Mouse (Mus musculus): Measurements from ENCODE around the gene Lgals12. TPM values are rescaled to one million over a fixed set of nuclear protein-coding genes. Genes with fewer than 3 reads are reported as not detected.

Gene Lgals12
- polyA plus RNA-seq, 1 experiment = 3.5 TPM

DNA sequence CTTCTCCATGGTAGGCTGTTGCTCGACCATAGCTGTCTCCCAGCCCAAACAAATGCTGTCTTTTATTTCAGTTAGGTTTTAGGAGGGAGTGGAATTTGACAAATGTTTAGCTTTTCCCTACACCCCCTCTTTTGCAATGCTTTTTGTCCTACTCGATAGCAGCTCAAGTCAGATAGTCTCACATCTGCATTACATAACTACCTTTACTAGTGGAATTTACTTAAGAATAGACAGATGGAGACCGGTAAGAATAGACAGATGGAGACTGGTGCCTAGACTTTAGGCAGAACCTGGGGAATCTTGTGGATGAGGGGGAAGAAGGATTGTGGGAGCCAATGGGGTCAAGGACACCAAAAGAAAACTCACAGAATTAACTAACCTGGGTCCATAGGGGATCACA lies 23.4 kb downstream of the Lgals12 start:
- DNase-seq (ENCODE audit: low spot score) = no peak

DNA sequence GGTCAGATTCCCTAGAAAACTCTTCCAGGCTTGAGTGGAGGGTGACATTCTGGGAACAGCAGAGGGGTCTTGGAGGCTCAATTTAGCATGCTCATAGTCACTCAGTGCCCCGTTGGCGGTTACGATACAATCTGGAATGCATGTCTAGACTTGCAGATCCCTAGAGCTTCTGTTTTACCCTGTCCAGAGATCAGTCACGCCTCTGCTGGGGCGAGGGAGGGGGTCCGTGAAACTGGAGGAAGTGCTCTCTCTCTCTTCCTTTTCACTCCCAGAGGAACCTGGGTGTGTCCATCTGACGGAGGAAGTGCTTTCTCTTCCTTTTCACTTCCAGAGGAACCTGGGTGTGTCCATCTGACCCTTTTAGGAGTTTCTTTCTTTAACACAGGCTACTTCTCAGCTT lies 23.9 kb downstream of the Lgals12 start:
- DNase-seq (ENCODE audit: low spot score) = no peak

GRCm38 (mm10) chr19:7581042-7581441 lies 26.0 kb downstream of the Lgals12 start:
- DNase-seq (ENCODE audit: low spot score) = no peak

DNA sequence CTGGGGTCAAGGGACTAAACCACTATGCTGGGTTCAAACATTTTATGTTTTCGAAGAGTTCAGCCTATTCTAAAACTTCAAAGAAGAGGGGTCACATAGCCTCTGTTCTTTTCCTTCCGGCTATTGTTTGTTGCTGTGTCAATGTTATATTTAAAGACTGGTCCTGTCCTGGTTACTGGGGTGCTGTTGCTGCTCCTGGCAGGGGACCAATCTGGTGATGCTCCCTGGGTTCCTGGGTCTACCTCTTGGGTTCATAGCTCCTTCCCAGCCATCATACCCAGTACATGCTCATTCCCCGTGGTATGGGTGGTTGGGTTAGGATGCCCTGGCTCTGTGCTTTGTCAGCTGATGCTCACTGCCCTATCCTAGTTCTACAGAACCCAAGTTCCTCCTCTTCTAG lies 29.3 kb downstream of the Lgals12 start:
- DNase-seq (ENCODE audit: low spot score) = no peak

DNA sequence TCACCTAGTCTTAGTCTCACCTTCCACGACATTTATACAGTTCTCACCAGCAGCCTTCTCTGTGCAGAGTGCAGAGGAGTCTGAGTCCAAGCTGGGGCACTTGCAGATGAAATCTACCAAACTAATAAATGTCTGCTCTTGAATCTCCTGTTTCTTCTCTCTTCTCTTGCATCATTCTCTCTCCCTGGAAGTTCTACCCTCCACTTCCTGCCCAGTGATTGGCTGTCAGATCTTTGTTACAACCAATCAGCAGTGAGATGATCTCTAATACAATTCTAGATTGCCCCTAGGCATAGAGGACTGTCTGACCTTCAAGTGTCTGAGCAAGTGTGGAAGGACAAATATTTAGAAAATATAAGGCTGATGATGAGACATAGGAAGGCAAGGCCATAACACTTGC lies 30.8 kb downstream of the Lgals12 start:
- no peak for DNase-seq (ENCODE audit: low spot score)

GRCm38 (mm10) chr19:7569650-7570049 lies 37.3 kb downstream of the Lgals12 start:
- DNase-seq (ENCODE audit: low spot score) = no peak

DNA sequence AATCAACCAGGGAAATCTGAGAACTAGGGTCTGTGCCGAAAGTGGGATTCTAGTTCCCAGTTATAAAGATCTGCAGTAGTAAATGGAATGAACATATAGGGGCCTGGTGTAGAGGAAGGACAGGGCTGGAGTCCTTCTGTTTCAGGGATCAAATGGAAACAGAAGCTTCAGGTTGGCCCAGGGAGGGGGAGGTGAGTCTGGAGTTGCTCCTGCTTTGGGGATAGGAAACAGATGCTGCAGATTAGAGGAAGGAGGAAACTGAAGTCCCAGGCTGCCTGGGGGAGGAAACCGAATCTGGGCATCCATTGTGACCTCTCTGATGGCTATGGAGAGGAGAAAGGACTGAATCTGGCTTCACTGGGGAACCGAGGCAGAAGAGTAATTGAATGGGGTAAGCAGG lies 38.6 kb downstream of the Lgals12 start:
- DNase-seq (ENCODE audit: low spot score) = no peak

DNA sequence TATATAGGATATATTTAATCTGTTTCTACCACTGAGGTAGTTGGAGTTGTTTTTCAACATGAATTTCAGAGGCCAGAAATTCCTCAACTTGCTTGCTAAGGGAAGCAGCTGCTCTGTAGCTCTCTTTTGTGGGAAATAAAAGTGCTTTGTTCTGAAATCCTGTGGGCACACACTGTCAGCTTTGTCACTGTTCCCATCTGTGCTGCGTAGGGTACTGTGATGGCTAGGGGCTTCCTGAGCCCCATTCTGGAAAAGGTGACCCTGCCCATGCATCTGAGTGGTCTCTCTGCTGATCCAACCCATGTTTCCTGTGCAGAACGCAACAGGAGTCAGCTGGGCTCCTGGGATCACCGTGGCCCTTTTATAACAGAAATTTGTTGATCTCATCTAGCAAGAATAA lies 40.2 kb downstream of the Lgals12 start:
- DNase-seq (ENCODE audit: low spot score) = no peak

DNA sequence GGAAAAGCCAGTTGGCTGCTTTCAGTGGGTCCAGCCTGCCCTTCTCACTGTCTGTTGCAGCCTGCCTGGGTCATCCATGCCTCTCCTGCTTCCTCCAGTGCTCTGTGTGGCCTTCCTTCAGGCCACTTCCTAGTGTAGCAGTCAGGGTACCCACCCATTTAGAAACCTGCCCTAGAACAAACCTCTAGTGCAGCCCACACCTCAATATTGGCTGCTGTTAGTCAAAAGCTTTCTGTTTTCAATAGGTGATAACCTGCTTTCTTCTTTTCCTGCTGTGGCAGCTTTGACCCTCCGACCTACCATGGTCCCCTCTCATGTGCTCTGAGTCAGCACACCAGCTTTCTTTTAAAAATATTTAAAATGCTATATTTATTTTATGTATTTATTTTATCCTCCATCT lies 42.5 kb downstream of the Lgals12 start:
- no peak for DNase-seq (ENCODE audit: low spot score)

DNA sequence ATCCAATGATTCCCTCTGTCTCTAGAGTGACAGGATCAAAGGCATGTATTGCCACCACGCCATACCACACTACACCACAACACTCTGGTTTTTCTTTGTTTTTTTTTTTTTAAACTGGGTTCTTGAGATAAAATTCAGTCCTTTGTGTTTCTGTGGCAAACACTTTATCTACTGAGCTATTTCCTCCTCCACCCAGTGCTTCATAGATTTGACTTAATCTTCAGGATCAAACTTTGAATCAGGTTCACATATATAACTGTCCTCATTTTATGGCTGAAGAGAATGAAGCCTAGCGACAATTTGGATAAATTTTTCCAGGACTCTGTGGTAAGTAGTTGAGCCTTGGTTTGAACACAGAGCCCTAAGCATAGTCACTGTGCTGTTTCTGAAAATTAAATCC lies 43.3 kb downstream of the Lgals12 start:
- no peak for DNase-seq (ENCODE audit: low spot score)

DNA sequence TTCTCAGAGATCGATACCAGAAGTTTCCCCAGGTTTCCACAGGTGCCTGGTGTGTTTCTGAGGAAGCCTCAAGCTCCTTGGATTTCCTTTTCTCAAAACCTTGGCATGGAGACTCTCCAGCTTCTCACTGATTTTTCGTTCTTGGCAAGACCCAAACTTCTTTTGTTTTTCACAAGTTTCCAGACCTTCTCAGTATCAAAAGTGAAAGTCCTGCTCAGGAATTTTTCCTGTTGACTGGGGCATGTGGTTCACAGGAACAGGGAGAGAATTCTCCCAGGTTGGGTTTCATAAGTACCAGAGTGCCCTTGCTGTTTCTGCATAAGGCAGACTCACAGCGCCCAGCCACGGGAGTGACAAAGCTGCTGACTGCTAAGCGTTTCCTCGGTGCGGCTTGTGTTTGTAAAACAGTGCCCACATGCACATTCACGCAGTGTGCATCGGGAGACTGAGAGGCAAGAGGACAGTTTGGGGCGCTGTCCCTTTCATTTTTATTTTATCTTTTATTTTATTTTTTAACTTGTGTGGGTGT lies 44.3 kb downstream of the Lgals12 start:
- DNase-seq (ENCODE audit: low spot score) = no peak

DNA sequence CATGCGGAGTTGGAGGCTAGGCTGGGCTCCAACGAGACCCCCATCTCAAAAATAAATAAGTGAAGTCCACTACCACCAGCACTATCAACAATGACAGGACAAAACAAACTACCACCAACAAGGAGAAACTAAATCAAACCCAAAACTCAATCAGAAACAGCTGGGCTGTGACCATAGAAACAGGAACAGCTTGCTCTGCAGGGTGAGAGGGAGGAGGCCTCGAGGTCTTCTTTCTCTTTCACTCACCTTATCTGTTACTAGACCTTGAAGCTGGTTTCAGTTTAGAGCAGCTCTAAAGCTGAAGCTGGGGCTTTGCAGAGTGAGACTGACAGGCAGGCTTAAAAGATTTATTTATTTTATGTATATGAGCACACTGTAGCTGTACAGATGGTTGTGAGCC lies 45.5 kb downstream of the Lgals12 start:
- no peak for DNase-seq (ENCODE audit: low spot score)

DNA sequence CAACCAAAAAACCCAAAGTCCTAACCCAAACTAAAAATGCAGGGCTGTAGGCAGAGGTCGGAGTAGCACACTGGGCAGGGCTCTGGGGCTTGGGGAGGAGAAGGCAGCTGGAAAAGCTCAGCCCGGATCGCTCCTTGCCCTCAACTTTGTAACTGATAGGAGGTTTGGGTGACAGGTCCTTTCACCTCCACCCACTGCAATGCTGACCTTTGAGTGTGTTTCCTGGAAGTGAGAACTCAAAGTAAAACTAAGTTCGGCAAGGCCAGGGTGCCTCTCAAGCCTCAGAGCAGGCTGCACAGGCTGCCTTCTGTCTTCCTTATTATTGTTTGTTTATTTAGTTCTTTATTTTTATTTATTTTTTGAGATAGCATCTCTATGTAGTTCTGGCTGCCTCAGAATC lies 47.0 kb downstream of the Lgals12 start:
- no peak for DNase-seq (ENCODE audit: low spot score)

GRCm38 (mm10) chr19:7558675-7559074 lies 48.3 kb downstream of the Lgals12 start:
- no peak for DNase-seq (ENCODE audit: low spot score)

DNA sequence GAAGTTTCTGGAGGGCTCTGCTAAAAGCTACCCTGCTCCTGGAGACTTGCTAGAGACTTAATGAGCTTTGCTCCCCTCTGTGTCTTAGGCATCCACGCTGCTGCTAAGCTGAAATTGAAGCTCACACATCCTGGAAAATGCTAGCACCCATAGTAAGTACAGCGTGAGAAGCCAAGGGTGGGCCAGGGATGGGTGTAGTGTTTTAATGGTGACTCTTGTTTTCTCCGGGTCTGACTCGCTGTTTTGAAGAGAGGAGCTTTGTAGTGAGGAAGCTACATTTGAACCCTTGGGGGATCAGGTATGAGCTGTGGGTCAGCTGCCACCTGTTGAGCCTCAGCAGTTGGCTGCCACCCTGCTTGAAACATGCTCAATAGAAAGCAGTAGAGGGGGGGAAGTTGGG lies 49.1 kb downstream of the Lgals12 start:
- DNase-seq (ENCODE audit: low spot score) = no peak

DNA sequence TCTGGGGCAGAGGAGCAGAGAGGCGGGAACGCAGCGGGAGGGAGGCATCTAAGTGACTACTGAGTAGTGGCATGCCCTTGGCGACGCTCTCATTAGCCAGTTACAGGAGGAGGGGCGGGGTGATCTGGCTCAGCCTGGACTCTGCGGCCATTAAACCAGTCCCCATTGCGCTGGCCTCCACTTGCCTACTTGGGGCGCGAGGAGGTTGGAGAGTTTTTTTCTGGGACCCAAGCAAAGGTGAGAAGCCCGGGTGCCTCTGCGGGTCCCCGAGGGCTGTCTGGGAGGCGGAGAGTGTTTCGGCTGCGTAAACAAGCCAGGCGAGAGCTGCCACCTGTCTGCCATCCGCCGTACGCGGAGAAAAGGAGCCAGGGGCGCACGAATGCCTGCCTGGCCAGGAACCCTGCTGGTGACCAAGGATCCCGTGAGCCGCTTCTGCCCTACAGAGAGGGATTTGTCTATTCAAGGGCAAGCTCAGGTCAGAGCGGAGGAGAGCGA lies 49.6 kb downstream of the Lgals12 start, which contains the start of gene Pla2g16:
Pla2g16 (plus strand) TSS at position 132 of the 495 bp plus-strand sequence.
- DNase-seq (ENCODE audit: low spot score) = peak; percentile 65

- DNase-seq (ENCODE audit: low spot score) = no peak
Measured at GRCm38 (mm10) chr19:7556641-7557040, 50.4 kb downstream of the Lgals12 start.

- DNase-seq (ENCODE audit: low spot score) = no peak
Measured at GRCm38 (mm10) chr19:7554881-7555280, 52.1 kb downstream of the Lgals12 start.

GRCm38 (mm10) chr19:7553441-7553840 lies 53.6 kb downstream of the Lgals12 start:
- DNase-seq (ENCODE audit: low spot score) = no peak

DNA sequence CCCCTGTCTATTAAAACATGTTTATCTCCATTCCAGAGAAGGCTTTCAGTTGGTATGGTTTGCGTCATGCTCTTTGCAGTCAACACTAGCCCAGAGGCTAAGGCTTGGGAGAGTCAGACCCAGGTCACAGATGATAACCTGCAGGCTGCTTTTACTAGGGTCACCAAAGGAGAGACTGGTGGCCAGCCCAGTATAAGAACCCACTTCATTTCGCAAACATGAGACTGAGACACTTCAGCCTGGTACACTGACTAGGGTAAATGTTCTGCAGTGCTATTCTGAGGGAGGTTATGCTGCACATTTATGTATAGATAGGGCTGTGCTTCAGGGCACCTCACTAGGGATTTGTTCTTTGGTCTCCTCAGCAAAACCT lies 54.7 kb downstream of the Lgals12 start:
- DNase-seq (ENCODE audit: low spot score) = no peak

- no peak for DNase-seq (ENCODE audit: low spot score)
Measured at GRCm38 (mm10) chr19:7551550-7552300, 55.3 kb downstream of the Lgals12 start.

GRCm38 (mm10) chr19:7548924-7549323 lies 58.1 kb downstream of the Lgals12 start:
- DNase-seq (ENCODE audit: low spot score) = no peak
